Mouse (Mus musculus) lung, postnatal 14 days (tissue): ENCODE measurements around the gene Gm2035.
"Not testable (repeated sequence)": the region's sequence is repeated elsewhere in the genome, so short reads cannot be mapped to it uniquely, and the experiment has no call there.

Experiments
- DNase-seq: peaks from one replicate; pipeline ENCODE4 v3.0.0; 2021

The Gm2035 gene

GRCm38 (mm10) chr12:87919721-87920120, at the start of gene Gm2035:
Gene Gm2035 (minus strand): TSS chr12:87919857.
- DNase-seq, result not testable (repeated sequence)

- DNase-seq, result not testable (repeated sequence)
Observed at GRCm38 (mm10) chr12:87953780-87954179, 34.1 kb upstream of the Gm2035 start, which contains the start of gene Gm2042. Gene Gm2042 (plus strand): TSS chr12:87954080.

GRCm38 (mm10) chr12:87895070-87895469, 24.6 kb downstream of the Gm2035 start, which contains the start of gene Gm2022:
Gene Gm2022 (plus strand): TSS chr12:87895370.
- not testable (repeated sequence) for DNase-seq

- DNase-seq, result not testable (repeated sequence)
Observed at GRCm38 (mm10) chr12:87873772-87874171, 45.9 kb downstream of the Gm2035 start, which contains the start of gene Gm2016. Gene Gm2016 (plus strand): TSS chr12:87874072.
